Mouse (Mus musculus) limb, embryonic 14.5 days (tissue): ENCODE measurements around the gene Crybg3. TPM values are rescaled to one million over a fixed set of nuclear protein-coding genes. Genes with fewer than 3 reads are reported as not detected.

Experiments
- ATAC-seq: fragments of 200-750 bp; cut with Nextera tagmentation; 2 replicates; pipeline ENCODE4 v1.8.0; 2017; ENCODE audit warnings: low read depth, moderate number of reproducible peaks, moderate TSS enrichment; ENCODE audit not compliant: low FRiP score
- DNase-seq: peaks from one replicate; pipeline ENCODE4 v3.0.0-alpha.2; 2015; ENCODE audit warnings: low spot score
- H3K27ac ChIP-seq: fragments of 300-500 bp; sonication (generic); replicated peaks from 2 replicates; pipeline ENCODE4 v1.5.1; 2014; ENCODE audit warnings: low read depth, mild to moderate bottlenecking, low read length, moderate library complexity, mixed read lengths
- H3K27me3 ChIP-seq: fragments of 300-500 bp; sonication (generic); 2 replicates; pipeline ENCODE4 v1.6.1; 2014; ENCODE audit warnings: low read length, mixed read lengths; ENCODE audit not compliant: control insufficient read depth, insufficient read depth
- H3K36me3 ChIP-seq: fragments of 300-500 bp; sonication (generic); 2 replicates; pipeline ENCODE4 v1.6.1; 2014; ENCODE audit warnings: mild to moderate bottlenecking, low read length, moderate library complexity, mixed read lengths; ENCODE audit not compliant: control insufficient read depth, insufficient read depth
- H3K4me1 ChIP-seq: fragments of 300-500 bp; sonication (generic); 2 replicates; pipeline ENCODE4 v1.6.1; 2014; ENCODE audit warnings: antibody characterized with exemption, low read length, mixed read lengths; ENCODE audit not compliant: control insufficient read depth, insufficient read depth
- H3K4me2 ChIP-seq: fragments of 300-500 bp; sonication (generic); replicated peaks from 2 replicates; pipeline ENCODE4 v1.6.1; 2014; ENCODE audit warnings: low read depth, mild to moderate bottlenecking, low read length, moderate library complexity; ENCODE audit not compliant: severe bottlenecking
- H3K4me3 ChIP-seq: fragments of 300-500 bp; sonication (generic); replicated peaks from 2 replicates; pipeline ENCODE4 v1.5.1; 2014; ENCODE audit warnings: low read length
- H3K9ac ChIP-seq: fragments of 300-500 bp; sonication (generic); 2 replicates; pipeline ENCODE4 v1.6.1; 2014; ENCODE audit warnings: mild to moderate bottlenecking, low read depth, low read length, moderate library complexity; ENCODE audit not compliant: severe bottlenecking
- H3K9me3 ChIP-seq: fragments of 300-500 bp; sonication (generic); 2 replicates; pipeline ENCODE4 v1.6.1; 2016; ENCODE audit warnings: low read length; ENCODE audit not compliant: control insufficient read depth
- POLR2A ChIP-seq: fragments of 200-500 bp; IDR thresholded peaks from 2 replicates; pipeline ENCODE4 v1.8.0; 2012; ENCODE audit warnings: inconsistent platforms, mild to moderate bottlenecking, moderate library complexity, borderline replicate concordance; ENCODE audit not compliant: insufficient read depth, insufficient read length; ENCODE audit errors: extremely low read depth
- WGBS: fragments of 180-500 bp; shearing (Covaris S2); extraction: QIAGEN DNeasy Blood & Tissue Kit; methylation state at CpG from one replicate; pipeline ENCODE4 v1.1.7; 2014; 5-methylcytosine and 5-hydroxymethylcytosine counted together
- polyA plus RNA-seq, 2 experiments: library from polyadenylated mRNA; depleted of rRNA in 1 of 2; stranded (reverse) in 1 of 2; unstranded in 1 of 2; fragments of >200 nt; fragmentation: Nextera tagmentation in 1 of 2; extraction: Ambion mirVana in 1 of 2; gene quantifications; 2 replicates each; pipeline versions ENCODE4 v1.2.1 to v1.2.3; 2012 to 2014

Crybg3 gene
- polyA plus RNA-seq, 2 experiments = 16.6 to 19.3 TPM

GRCm38 (mm10) chr16:59521752-59522423 is 78.9 kb downstream of the Crybg3 start:
- DNase-seq (no peak), ATAC-seq (no peak)
- WGBS = 85% methylated on average over 16 of the region's 16 CpGs
- H3K4me2 ChIP-seq = no peak overlapping the region
- H3K27me3 ChIP-seq = no peaks in the 10 kb centered on the region
- H3K27ac ChIP-seq = no peak overlapping the region
- H3K4me3 ChIP-seq = no peak overlapping the region
- no peak for TF ChIP-seq POLR2A
- H3K4me1 ChIP-seq = 0 out of 2 replicates have a peak, but pooled peaks cover 3% of the 10 kb centered on the region
- H3K9ac ChIP-seq = no peak overlapping the region
- H3K9me3 ChIP-seq = no peaks in the 10 kb centered on the region
- peaks cover 4% of the 10 kb centered on the region for H3K36me3 ChIP-seq

GRCm38 (mm10) chr16:59517447-59518219 is 83.1 kb downstream of the Crybg3 start:
- ATAC-seq = peak; percentile 82
- H3K27me3 ChIP-seq = no peaks in the 10 kb centered on the region
- DNase-seq = peak; percentile 42
- no peak for TF ChIP-seq POLR2A
- peaks cover 8% of the 10 kb centered on the region; the same call in 1 of the 2 replicates for H3K36me3 ChIP-seq
- H3K9me3 ChIP-seq = no peaks in the 10 kb centered on the region
- 22% methylated on average over 15 of the region's 15 CpGs for WGBS
- no peak overlapping the region for H3K9ac ChIP-seq
- 0 out of 2 replicates have a peak, but pooled peaks cover 3% of the 10 kb centered on the region for H3K4me1 ChIP-seq
- H3K4me2 ChIP-seq = 0 out of 2 replicates have a peak overlapping the region, but pooled peaks have one; percentile 9
- no peak overlapping the region for H3K4me3 ChIP-seq
- H3K27ac ChIP-seq = no peak overlapping the region

- Histone ChIP-seq H3K27ac (no peak overlapping the region), H3K4me3 (no peak overlapping the region), H3K9ac (no peak overlapping the region), H3K27me3 (no peaks in the 10 kb centered on the region), H3K4me2 (no peak overlapping the region), H3K9me3 (no peaks in the 10 kb centered on the region), H3K4me1 (0 out of 2 replicates have a peak, but pooled peaks cover 3% of the 10 kb centered on the region), H3K36me3 (peaks cover 8% of the 10 kb centered on the region; the same call in 1 of the 2 replicates)
- DNase-seq = no peak
- no peak for TF ChIP-seq POLR2A
- WGBS = 65% methylated on average over 10 of the region's 10 CpGs
- no peak for ATAC-seq
Measured at GRCm38 (mm10) chr16:59516965-59517364, 83.8 kb downstream of the Crybg3 start.

- TF ChIP-seq POLR2A = no peak
- 94% methylated on average over 5 of the region's 5 CpGs for WGBS
Measured at GRCm38 (mm10) chr16:59515169-59515568, 85.6 kb downstream of the Crybg3 start.

GRCm38 (mm10) chr16:59509830-59510229 is 90.9 kb downstream of the Crybg3 start:
- DNase-seq (no peak), ATAC-seq (no peak)
- no peak overlapping the region for H3K4me3 ChIP-seq
- peaks cover 17% of the 10 kb centered on the region for H3K36me3 ChIP-seq
- no peak overlapping the region for H3K4me2 ChIP-seq
- no peaks in the 10 kb centered on the region for H3K27me3 ChIP-seq
- H3K27ac ChIP-seq = no peak overlapping the region
- WGBS = 83% methylated on average over 5 of the region's 5 CpGs
- H3K4me1 ChIP-seq = no peaks in the 10 kb centered on the region
- no peak overlapping the region for H3K9ac ChIP-seq
- no peaks in the 10 kb centered on the region for H3K9me3 ChIP-seq
- TF ChIP-seq POLR2A = no peak

More at GRCm38 (mm10) chr16:59515169-59515568, 85.6 kb downstream of the Crybg3 start:
- Histone ChIP-seq H3K4me2 (no peak overlapping the region), H3K4me1 (0 out of 2 replicates have a peak, but pooled peaks cover 3% of the 10 kb centered on the region), H3K27ac (no peak overlapping the region), H3K36me3 (peaks cover 8% of the 10 kb centered on the region; the same call in 1 of the 2 replicates), H3K9me3 (no peaks in the 10 kb centered on the region), H3K9ac (no peak overlapping the region), H3K27me3 (no peaks in the 10 kb centered on the region), H3K4me3 (no peak overlapping the region)
- ATAC-seq = no peak
- DNase-seq = no peak
